Mouse (Mus musculus) thymus, postnatal 0 days (tissue): Measurements from ENCODE around the gene Tlr4. TPM values are rescaled to one million over a fixed set of nuclear protein-coding genes. Genes with fewer than 3 reads are reported as not detected.

ENCODE experiments used
- DNase-seq: peaks from one replicate; pipeline ENCODE4 v3.0.0-alpha.2; 2015; ENCODE audit warnings: low spot score
- polyA plus RNA-seq: library from polyadenylated mRNA; unstranded; fragments of >200 nt; fragmentation: Nextera tagmentation; extraction: Ambion mirVana; gene quantifications from 2 replicates; pipeline ENCODE4 v1.2.1, GENCODE M21; 2015

Tlr4 gene
- polyA plus RNA-seq, result 1.6 and 1.8 TPM in 2 replicates

- no peak for DNase-seq
These were observed at the start of gene Tlr4 for GRCm38 (mm10) chr4:66827463-66828162. Gene Tlr4, plus strand, starts transcription at chr4:66827584.

GRCm38 (mm10) chr4:66794283-66794682 lies 33.1 kb upstream of the Tlr4 start:
- DNase-seq, result no peak

GRCm38 (mm10) chr4:66796683-66797082 lies 30.7 kb upstream of the Tlr4 start:
- DNase-seq, result no peak

GRCm38 (mm10) chr4:66804552-66805301 lies 22.7 kb upstream of the Tlr4 start:
- DNase-seq, result no peak

GRCm38 (mm10) chr4:66805747-66806146 lies 21.6 kb upstream of the Tlr4 start:
- no peak for DNase-seq

- no peak for DNase-seq
These were observed 10.9 kb upstream of the Tlr4 start for GRCm38 (mm10) chr4:66816364-66817026.

- no peak for DNase-seq
These were observed 6.2 kb upstream of the Tlr4 start for GRCm38 (mm10) chr4:66821171-66821570.

- DNase-seq, result no peak
These were observed 5.6 kb upstream of the Tlr4 start for GRCm38 (mm10) chr4:66821764-66822163.

- DNase-seq, result no peak
These were observed 832 bp downstream of the Tlr4 start for GRCm38 (mm10) chr4:66828163-66828668.

GRCm38 (mm10) chr4:66828686-66829085 lies 1.3 kb downstream of the Tlr4 start:
- no peak for DNase-seq

GRCm38 (mm10) chr4:66838071-66838470 lies 10.7 kb downstream of the Tlr4 start:
- no peak for DNase-seq

- no peak for DNase-seq
These were observed 15.9 kb downstream of the Tlr4 start for GRCm38 (mm10) chr4:66843255-66843654.

GRCm38 (mm10) chr4:66852011-66852410 lies 24.6 kb downstream of the Tlr4 start:
- DNase-seq, result no peak

- no peak for DNase-seq
These were observed 29.6 kb downstream of the Tlr4 start for GRCm38 (mm10) chr4:66856992-66857391.

GRCm38 (mm10) chr4:66869919-66870318 lies 42.5 kb downstream of the Tlr4 start:
- DNase-seq, result no peak

GRCm38 (mm10) chr4:66872026-66872425 lies 44.6 kb downstream of the Tlr4 start:
- no peak for DNase-seq

- DNase-seq, result no peak
These were observed 46.0 kb downstream of the Tlr4 start for GRCm38 (mm10) chr4:66873342-66873741.

GRCm38 (mm10) chr4:66875751-66876150 lies 48.4 kb downstream of the Tlr4 start:
- DNase-seq, result no peak

GRCm38 (mm10) chr4:66877609-66878008 lies 50.2 kb downstream of the Tlr4 start:
- no peak for DNase-seq

GRCm38 (mm10) chr4:66881496-66881895 lies 54.1 kb downstream of the Tlr4 start:
- DNase-seq, result no peak

- no peak for DNase-seq
These were observed 55.9 kb downstream of the Tlr4 start for GRCm38 (mm10) chr4:66883264-66883663.

- DNase-seq, result no peak
These were observed 67.2 kb downstream of the Tlr4 start for GRCm38 (mm10) chr4:66894547-66894946.
